Mouse (Mus musculus) MN1 (cell line): ENCODE results near the gene Fdxacb1.

Experiments
- DNase-seq: peaks from one replicate; pipeline ENCODE4 v3.0.0-alpha.2; 2016; ENCODE audit warnings: low spot score

Gene Fdxacb1

GRCm38 (mm10) chr9:50746214-50746677 is 21.8 kb upstream of the Fdxacb1 start, which contains the start of gene 2310030G06Rik:
Gene 2310030G06Rik (minus strand): TSS chr9:50746536.
- peak; percentile 53 for DNase-seq

GRCm38 (mm10) chr9:50750706-50751105 is 17.3 kb upstream of the Fdxacb1 start:
- DNase-seq, result no peak

GRCm38 (mm10) chr9:50751323-50751722 is 16.7 kb upstream of the Fdxacb1 start, which contains the start of gene Cryab:
Gene Cryab (plus strand): TSS chr9:50751325.
- peak; percentile 15 for DNase-seq

- DNase-seq, result no peak
Observed at GRCm38 (mm10) chr9:50752054-50752602, 15.9 kb upstream of the Fdxacb1 start, which contains the start of gene Hspb2. Gene Hspb2 (minus strand): TSS chr9:50752354.

GRCm38 (mm10) chr9:50752784-50753615 is 15.0 kb upstream of the Fdxacb1 start:
- peak; percentile 28 for DNase-seq

GRCm38 (mm10) chr9:50753947-50754346 is 14.1 kb upstream of the Fdxacb1 start:
- DNase-seq, result no peak

GRCm38 (mm10) chr9:50756711-50757110 is 11.3 kb upstream of the Fdxacb1 start:
- no peak for DNase-seq

- no peak for DNase-seq
Observed at GRCm38 (mm10) chr9:50761520-50762243, 6.4 kb upstream of the Fdxacb1 start.

- DNase-seq, result peak; percentile 51
Observed at GRCm38 (mm10) chr9:50763331-50763730, 4.7 kb upstream of the Fdxacb1 start.

GRCm38 (mm10) chr9:50767531-50768106 is 417 bp upstream of the Fdxacb1 start:
- no peak for DNase-seq

- no peak for DNase-seq
Observed at GRCm38 (mm10) chr9:50770011-50770410, 2.0 kb downstream of the Fdxacb1 start.

GRCm38 (mm10) chr9:50774026-50774462 is 6.0 kb downstream of the Fdxacb1 start:
- DNase-seq, result no peak

- DNase-seq, result peak; percentile 79
Observed at GRCm38 (mm10) chr9:50774991-50775612, 7.1 kb downstream of the Fdxacb1 start, which contains the start of the genes Alg9 and 1110032A03Rik. Gene Alg9 (plus strand): TSS chr9:50775019. Gene 1110032A03Rik (minus strand): TSS chr9:50775520.

GRCm38 (mm10) chr9:50775662-50776126 is 7.7 kb downstream of the Fdxacb1 start:
- DNase-seq, result no peak

GRCm38 (mm10) chr9:50776162-50776760 is 8.2 kb downstream of the Fdxacb1 start:
- DNase-seq, result no peak

- no peak for DNase-seq
Observed at GRCm38 (mm10) chr9:50782155-50782554, 14.1 kb downstream of the Fdxacb1 start.

GRCm38 (mm10) chr9:50795266-50795665 is 27.2 kb downstream of the Fdxacb1 start:
- DNase-seq, result no peak

GRCm38 (mm10) chr9:50796776-50797175 is 28.7 kb downstream of the Fdxacb1 start:
- no peak for DNase-seq

- no peak for DNase-seq
Observed at GRCm38 (mm10) chr9:50797641-50798040, 29.6 kb downstream of the Fdxacb1 start.

GRCm38 (mm10) chr9:50798368-50798767 is 30.3 kb downstream of the Fdxacb1 start:
- no peak for DNase-seq

GRCm38 (mm10) chr9:50800985-50801384 is 32.9 kb downstream of the Fdxacb1 start:
- peak; percentile 57 for DNase-seq
